Mouse (Mus musculus) kidney, adult 2 months (tissue): ENCODE results near the gene Sv2a.

Source experiments
- CTCF ChIP-seq: fragments of 200-500 bp; conservative IDR thresholded peaks from 2 replicates; pipeline ENCODE4 v1.5.1; 2011; ENCODE audit warnings: low read depth, mild to moderate bottlenecking, control low read depth, low read length, moderate library complexity, mixed read lengths; ENCODE audit not compliant: insufficient read depth, insufficient read length
- POLR2A ChIP-seq: fragments of 200-500 bp; IDR thresholded peaks from one replicate; pipeline ENCODE4 v1.6.1; 2011; ENCODE audit warnings: low read depth, low read length, control low read depth

DNA sequence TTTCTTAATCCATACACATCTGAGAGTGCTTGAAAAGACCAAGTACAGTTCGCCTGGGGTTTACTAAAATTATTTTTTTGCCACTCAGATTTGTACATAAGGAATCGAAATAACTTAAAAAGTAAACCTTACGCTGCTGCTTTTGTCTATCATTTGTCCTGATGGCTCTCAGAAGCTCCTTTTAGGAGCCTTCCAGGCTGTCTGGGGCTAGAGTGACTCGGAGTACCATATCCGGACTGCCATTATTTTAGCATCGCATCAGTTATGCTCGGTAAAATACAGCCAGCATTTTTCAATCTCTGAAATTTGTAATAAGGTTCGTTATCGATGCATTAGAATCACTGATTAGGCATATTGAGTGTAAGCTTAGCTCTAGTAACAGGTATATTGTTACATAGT lies 59.8 kb downstream of the Sv2a start:
- no peak for TF ChIP-seq CTCF
- TF ChIP-seq POLR2A = no peak
